9 mouse cellular contexts compared by ENCODE assay signal in genomic region chr10:68353692-68354232, GRCm38 (mm10).
DNase-seq lines count a peak whose midpoint lies in the region; ATAC-seq and TF ChIP-seq lines count a peak whose summit lies in the region.
"Had no signal": no experiment of that assay in that cellular context is flagged by ENCODE, and none has a peak within 500 bp of the region (broad histone marks: within the 10 kb centered on the region; RNA-seq: fewer than 3 reads in every experiment).

No protein-coding gene starts in this region.

- TF ChIP-seq CTCF in liver, adult 2 months (IDR thresholded peaks at IDR 0.05; ENCODE audit: low read depth, low read length): no peak

- no peaks in the 10 kb centered on the region for H3K79me2 ChIP-seq in liver, adult 2 months (ENCODE audit: control insufficient read depth, insufficient read depth, low read length)

- no peaks in the 10 kb centered on the region for H3K9me3 ChIP-seq in liver, embryonic 11.5 days (ENCODE audit: control insufficient read depth, low read length)
- no peaks in the 10 kb centered on the region for H3K9me3 ChIP-seq in kidney, embryonic 16.5 days (ENCODE audit: low read length)
- no peaks in the 10 kb centered on the region for H3K9me3 ChIP-seq in neural tube, embryonic 15.5 days (replicated peaks)
- H3K9me3 ChIP-seq: liver, embryonic 13.5 days had no signal

- no peak overlapping the region for H3K4me3 ChIP-seq in liver, adult 2 months (ENCODE audit: insufficient read depth, low read depth, low read length)
- H3K4me3 ChIP-seq in liver, embryonic 11.5 days (ENCODE audit: low read depth, low read length): no peak overlapping the region
- peak overlapping the region; percentile 7 for H3K4me3 ChIP-seq in kidney, embryonic 16.5 days (ENCODE audit: low read length)
- no peak overlapping the region for H3K4me3 ChIP-seq in neural tube, embryonic 15.5 days (replicated peaks)
- H3K4me3 ChIP-seq: liver, embryonic 13.5 days had no signal

- WGBS in liver, adult 2 months: 61% methylated on average over 18 of the region's 18 CpGs
- 75% methylated on average over 18 of the region's 18 CpGs for WGBS in liver, embryonic 11.5 days
- WGBS in kidney, embryonic 16.5 days: 25% methylated on average over 18 of the region's 18 CpGs
- WGBS in neural tube, embryonic 15.5 days: 72% methylated on average over 18 of the region's 18 CpGs

- ATAC-seq in liver, embryonic 11.5 days (replicated peaks; ENCODE audit: low FRiP score): no peak
- ATAC-seq in kidney, embryonic 16.5 days (ENCODE audit: low FRiP score, low TSS enrichment): no peak
- no peak for ATAC-seq in neural tube, embryonic 15.5 days (ENCODE audit: low FRiP score)

- peak; percentile 42 for DNase-seq in liver, adult 2 months (ENCODE audit: extremely low read depth, low read depth, low spot score)
- no peak for DNase-seq in liver, embryonic 11.5 days (ENCODE audit: low spot score)
- DNase-seq in gastrocnemius, adult 8-10 months (ENCODE audit: low spot score in 2 of 2): peak; percentile 20 to 45
- no peak for DNase-seq in B cell, adult 2 months
- DNase-seq in urinary bladder, postnatal 25 days (ENCODE audit: low spot score): no peak
- DNase-seq in thymus, postnatal 14 days: no peak
- DNase-seq: liver, embryonic 13.5 days had no signal

- no peaks in the 10 kb centered on the region for H3K36me3 ChIP-seq in liver, adult 2 months (ENCODE audit: control insufficient read depth, insufficient read depth, low read length)
- no peaks in the 10 kb centered on the region for H3K36me3 ChIP-seq in liver, embryonic 11.5 days (ENCODE audit: control insufficient read depth, insufficient read depth, low read length)
- H3K36me3 ChIP-seq in kidney, embryonic 16.5 days (ENCODE audit: insufficient read depth, low read length): no peaks in the 10 kb centered on the region
- no peaks in the 10 kb centered on the region for H3K36me3 ChIP-seq in neural tube, embryonic 15.5 days
- H3K36me3 ChIP-seq: liver, embryonic 13.5 days had no signal

- no peaks in the 10 kb centered on the region for H3K27me3 ChIP-seq in liver, adult 2 months (ENCODE audit: control insufficient read depth, insufficient read depth, low read length)
- H3K27me3 ChIP-seq in liver, embryonic 11.5 days (replicated peaks; ENCODE audit: control insufficient read depth, insufficient read depth, low read length): no peaks in the 10 kb centered on the region
- no peaks in the 10 kb centered on the region for H3K27me3 ChIP-seq in kidney, embryonic 16.5 days (ENCODE audit: insufficient read depth, low read length)
- no peaks in the 10 kb centered on the region for H3K27me3 ChIP-seq in neural tube, embryonic 15.5 days (replicated peaks)
- H3K27me3 ChIP-seq: liver, embryonic 13.5 days had no signal

- H3K9ac ChIP-seq in liver, adult 2 months (ENCODE audit: low read depth, low read length): no peak overlapping the region; the same call in 1 of the 2 replicates
- H3K9ac ChIP-seq in liver, embryonic 11.5 days (ENCODE audit: low read depth, low read length): no peak overlapping the region
- H3K9ac ChIP-seq in kidney, embryonic 16.5 days (replicated peaks; ENCODE audit: low read length): peak overlapping the region; percentile 40
- no peak overlapping the region for H3K9ac ChIP-seq in neural tube, embryonic 15.5 days (replicated peaks)
- H3K9ac ChIP-seq: liver, embryonic 13.5 days had no signal

- no peak for TF ChIP-seq POLR2A in liver, adult 2 months (IDR thresholded peaks at IDR 0.05; ENCODE audit: extremely low read depth, insufficient read depth, low read length)

- no peak overlapping the region for H3K4me2 ChIP-seq in liver, embryonic 11.5 days
- peak overlapping the region; percentile 46 for H3K4me2 ChIP-seq in kidney, embryonic 16.5 days (replicated peaks; ENCODE audit: low read depth, low read length)
- H3K4me2 ChIP-seq in neural tube, embryonic 15.5 days: peak overlapping the region; percentile 17; the same call in 1 of the 2 replicates
- H3K4me2 ChIP-seq: liver, embryonic 13.5 days had no signal

- H3K4me1 ChIP-seq in liver, adult 2 months (ENCODE audit: control insufficient read depth, insufficient read depth, low read length): peaks cover 19% of the 10 kb centered on the region
- no peaks in the 10 kb centered on the region; the same call in none of the 2 replicates for H3K4me1 ChIP-seq in liver, embryonic 11.5 days (replicated peaks; ENCODE audit: control insufficient read depth, insufficient read depth, low read length)
- peaks cover 50% of the 10 kb centered on the region for H3K4me1 ChIP-seq in kidney, embryonic 16.5 days (ENCODE audit: insufficient read depth, low read length)
- peaks cover 20% of the 10 kb centered on the region for H3K4me1 ChIP-seq in neural tube, embryonic 15.5 days
- H3K4me1 ChIP-seq: liver, embryonic 13.5 days had no signal

- peak overlapping the region; percentile 82 for H3K27ac ChIP-seq in liver, adult 2 months (replicated peaks; ENCODE audit: insufficient read depth, low read depth, low read length)
- H3K27ac ChIP-seq in liver, embryonic 11.5 days (ENCODE audit: low read depth, low read length): no peak overlapping the region
- peak overlapping the region; percentile 86 for H3K27ac ChIP-seq in kidney, embryonic 16.5 days (ENCODE audit: low read length)
- no peak overlapping the region for H3K27ac ChIP-seq in neural tube, embryonic 15.5 days (replicated peaks)
- H3K27ac ChIP-seq: liver, embryonic 13.5 days had no signal

Comparison
In these comparisons a context has a peak if more than half of its experiments do, and no peak if none do; other contexts are left out.
1. DNase-seq: peak in liver, adult 2 months (single experiment) and gastrocnemius, adult 8-10 months (2 of 2); none in liver, embryonic 11.5 days (single experiment), B cell, adult 2 months (0 of 2), urinary bladder, postnatal 25 days (single experiment) and thymus, postnatal 14 days (single experiment).
2. H3K27ac ChIP-seq: peak in liver, adult 2 months (single experiment) and kidney, embryonic 16.5 days (single experiment); none in liver, embryonic 11.5 days (single experiment) and neural tube, embryonic 15.5 days (single experiment).